Mouse (Mus musculus) intestine, embryonic 16.5 days (tissue): ENCODE data around the gene I0C0044D17Rik. TPM values are rescaled to one million over a fixed set of nuclear protein-coding genes. Genes with fewer than 3 reads are reported as not detected.
"Not testable (repeated sequence)": the region's sequence is repeated elsewhere in the genome, so short reads cannot be mapped to it uniquely, and the experiment has no call there.

Source experiments
- ATAC-seq: fragments of 200-750 bp; cut with Nextera tagmentation; 2 replicates; pipeline ENCODE4 v1.8.0; 2017; ENCODE audit warnings: moderate TSS enrichment, moderate library complexity
- H3K27ac ChIP-seq: fragments of 300-500 bp; sonication (generic); 2 replicates; pipeline ENCODE4 v1.5.1; 2014; ENCODE audit warnings: mild to moderate bottlenecking, low read length
- H3K27me3 ChIP-seq: fragments of 300-500 bp; sonication (generic); replicated peaks from 2 replicates; pipeline ENCODE4 v1.6.1; 2014; ENCODE audit warnings: low read length, control low read depth, mixed read lengths; ENCODE audit not compliant: control insufficient read depth, insufficient read depth
- H3K36me3 ChIP-seq: fragments of 300-500 bp; sonication (generic); 2 replicates; pipeline ENCODE4 v1.6.1; 2014; ENCODE audit warnings: low read length, control low read depth; ENCODE audit not compliant: control insufficient read depth, insufficient read depth
- H3K4me1 ChIP-seq: fragments of 300-500 bp; sonication (generic); 2 replicates; pipeline ENCODE4 v1.6.1; 2014; ENCODE audit warnings: low read length, control low read depth, mixed read lengths; ENCODE audit not compliant: control insufficient read depth, insufficient read depth
- H3K4me2 ChIP-seq: fragments of 300-500 bp; sonication (generic); 2 replicates; pipeline ENCODE4 v1.6.1; 2014; ENCODE audit warnings: low read depth, low read length, control low read depth
- H3K4me3 ChIP-seq: fragments of 300-500 bp; sonication (generic); 2 replicates; pipeline ENCODE4 v1.5.1; 2014; ENCODE audit warnings: mild to moderate bottlenecking, low read length
- H3K9ac ChIP-seq: fragments of 300-500 bp; sonication (generic); 2 replicates; pipeline ENCODE4 v1.6.1; 2014; ENCODE audit warnings: low read depth, low read length
- H3K9me3 ChIP-seq: fragments of 300-500 bp; sonication (generic); 2 replicates; pipeline ENCODE4 v1.6.1; 2016; ENCODE audit warnings: low read length, control low read depth; ENCODE audit not compliant: control insufficient read depth
- whole genome bisulfite sequencing: fragments of 180-500 bp; shearing (Covaris S2); extraction: QIAGEN DNeasy Blood & Tissue Kit; methylation state at CpG from one replicate; pipeline ENCODE4 v1.1.7; 2014; 5-methylcytosine and 5-hydroxymethylcytosine counted together
- polyA plus RNA-seq: library from polyadenylated mRNA; unstranded; fragments of >200 nt; fragmentation: Nextera tagmentation; extraction: Ambion mirVana; gene quantifications from 2 replicates; pipeline ENCODE4 v1.2.1, GENCODE M21; 2015

I0C0044D17Rik gene
- not detected in 2 replicates for polyA plus RNA-seq

DNA sequence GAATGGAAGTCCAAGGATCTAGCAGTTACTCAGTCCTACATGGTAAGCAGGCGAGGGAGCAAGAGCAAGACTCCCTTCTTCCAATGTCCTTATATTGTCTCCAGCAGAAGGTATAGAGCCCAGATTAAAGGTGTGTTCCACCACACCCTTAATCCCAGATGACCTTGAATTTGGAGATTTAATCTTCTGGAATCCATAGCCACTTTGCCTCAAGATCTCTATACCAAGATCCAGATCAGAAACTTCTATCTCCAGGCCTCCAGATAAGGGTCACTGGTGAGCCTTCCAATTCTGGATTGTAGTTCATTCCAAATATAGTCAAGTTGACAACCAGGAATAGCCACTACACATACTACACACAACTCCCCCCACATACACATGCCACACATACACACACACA lies at the start of gene I0C0044D17Rik:
TSS of gene I0C0044D17Rik (minus strand) at position 101 of the 400 bp plus-strand sequence.
- not testable (repeated sequence) for H3K36me3 ChIP-seq, H3K4me3 ChIP-seq, H3K9ac ChIP-seq, ATAC-seq, H3K9me3 ChIP-seq, H3K4me1 ChIP-seq, H3K4me2 ChIP-seq, H3K27ac ChIP-seq, H3K27me3 ChIP-seq
- 93% methylated on average over 1 of the region's 1 CpGs for WGBS

DNA sequence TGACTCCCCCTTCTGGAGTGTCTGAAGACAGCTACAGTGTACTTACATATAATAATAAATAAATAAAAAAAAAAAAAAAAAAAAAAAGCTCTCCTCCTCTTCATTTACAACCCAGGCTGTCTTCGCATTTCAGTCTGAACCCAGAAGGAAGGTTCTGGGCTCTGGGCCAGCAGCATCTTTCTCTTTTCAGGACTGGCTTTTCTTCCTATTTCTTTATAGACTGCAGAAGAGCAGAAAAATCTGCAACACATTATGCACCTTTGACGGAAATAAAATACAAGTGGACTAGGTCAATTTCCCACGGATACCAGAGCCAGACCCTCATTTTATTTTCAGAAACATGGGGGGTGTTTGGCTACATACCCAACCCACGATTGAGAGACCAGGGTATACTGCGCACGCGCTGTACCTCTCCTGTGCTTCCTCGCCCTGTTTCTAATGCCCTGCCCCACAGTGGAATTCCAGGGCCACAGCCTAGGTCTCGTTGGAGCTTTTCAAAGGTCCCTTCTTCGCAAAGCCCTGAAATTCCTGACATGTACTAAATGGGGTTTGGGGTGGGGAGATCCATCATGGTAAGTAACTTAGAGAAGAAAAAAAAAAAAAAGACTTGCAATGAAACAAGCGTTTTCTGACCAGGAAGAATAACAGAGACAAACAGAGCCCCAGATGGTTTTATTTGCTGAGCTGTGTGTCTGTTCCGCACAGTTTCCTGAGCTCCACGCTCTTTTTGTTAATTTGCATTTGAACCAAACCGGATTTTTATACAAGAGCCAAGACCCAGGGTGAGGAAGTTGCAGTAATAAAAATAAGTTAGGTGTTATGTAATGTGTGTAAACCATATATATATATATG lies 42.0 kb upstream of the I0C0044D17Rik start:
- 67% methylated on average over 14 of the region's 14 CpGs for WGBS
- H3K36me3 ChIP-seq = no peaks in the 10 kb centered on the region
- H3K9me3 ChIP-seq = no peaks in the 10 kb centered on the region
- H3K27me3 ChIP-seq = no peaks in the 10 kb centered on the region
- H3K27ac ChIP-seq = no peak overlapping the region
- no peak overlapping the region for H3K4me3 ChIP-seq
- no peak overlapping the region for H3K4me2 ChIP-seq
- H3K4me1 ChIP-seq = 0 out of 2 replicates have a peak, but pooled peaks cover 4% of the 10 kb centered on the region
- H3K9ac ChIP-seq = no peak overlapping the region
- no peak for ATAC-seq

DNA sequence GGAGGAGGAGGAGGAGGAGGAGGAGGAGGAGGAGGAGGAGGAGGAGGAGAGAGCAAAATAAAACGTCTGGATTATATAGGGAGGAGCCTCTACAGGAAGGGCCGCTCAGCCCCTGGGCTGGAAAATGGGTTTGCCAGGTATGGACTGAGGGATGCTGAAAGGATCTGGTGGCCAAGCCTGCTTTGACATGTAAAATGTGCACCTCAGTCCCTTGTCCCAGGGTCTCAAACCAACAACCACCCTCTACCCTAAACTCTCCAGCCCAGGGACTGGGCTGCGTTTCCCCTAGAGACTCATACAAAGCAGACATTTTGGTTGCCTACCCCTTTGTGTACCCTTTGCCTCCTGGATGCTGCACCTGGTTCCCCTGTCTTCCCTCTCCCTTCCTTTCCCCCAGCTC lies 40.9 kb upstream of the I0C0044D17Rik start:
- H3K4me2 ChIP-seq = no peak overlapping the region
- H3K36me3 ChIP-seq = no peaks in the 10 kb centered on the region
- no peak overlapping the region for H3K4me3 ChIP-seq
- no peak overlapping the region for H3K9ac ChIP-seq
- H3K9me3 ChIP-seq = peaks cover 6% of the 10 kb centered on the region; the same call in 1 of the 2 replicates
- WGBS = 88% methylated on average over 3 of the region's 3 CpGs
- no peak overlapping the region for H3K27ac ChIP-seq
- 0 out of 2 replicates have a peak, but pooled peaks cover 4% of the 10 kb centered on the region for H3K4me1 ChIP-seq
- ATAC-seq = no peak
- H3K27me3 ChIP-seq = no peaks in the 10 kb centered on the region

DNA sequence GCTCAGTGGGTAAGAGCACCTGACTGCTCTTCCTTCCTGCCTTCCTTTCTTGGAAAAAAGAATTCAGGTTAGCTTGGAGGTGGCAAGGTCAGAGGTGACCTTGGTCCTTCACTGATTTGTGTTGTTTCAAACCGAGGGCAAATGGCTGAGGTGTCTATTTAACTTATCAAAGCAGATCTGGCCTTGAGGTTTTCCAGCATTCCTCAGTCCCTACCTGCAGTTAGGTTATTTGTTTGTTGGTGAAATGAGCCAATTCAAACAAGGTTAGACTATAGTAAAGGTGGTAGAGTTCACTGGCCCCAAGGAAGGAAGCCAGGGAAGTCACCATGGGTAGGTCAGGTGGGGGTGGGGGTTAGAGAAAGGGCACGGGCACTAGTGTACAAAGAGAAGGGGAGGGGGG lies 40.5 kb upstream of the I0C0044D17Rik start:
- Histone ChIP-seq H3K36me3 (no peaks in the 10 kb centered on the region), H3K4me1 (0 out of 2 replicates have a peak, but pooled peaks cover 4% of the 10 kb centered on the region), H3K9me3 (peaks cover 6% of the 10 kb centered on the region; the same call in 1 of the 2 replicates), H3K9ac (no peak overlapping the region), H3K27me3 (no peaks in the 10 kb centered on the region), H3K4me3 (no peak overlapping the region), H3K4me2 (no peak overlapping the region), H3K27ac (no peak overlapping the region)
- WGBS = 39% methylated on average over 1 of the region's 2 CpGs
- ATAC-seq = no peak

DNA sequence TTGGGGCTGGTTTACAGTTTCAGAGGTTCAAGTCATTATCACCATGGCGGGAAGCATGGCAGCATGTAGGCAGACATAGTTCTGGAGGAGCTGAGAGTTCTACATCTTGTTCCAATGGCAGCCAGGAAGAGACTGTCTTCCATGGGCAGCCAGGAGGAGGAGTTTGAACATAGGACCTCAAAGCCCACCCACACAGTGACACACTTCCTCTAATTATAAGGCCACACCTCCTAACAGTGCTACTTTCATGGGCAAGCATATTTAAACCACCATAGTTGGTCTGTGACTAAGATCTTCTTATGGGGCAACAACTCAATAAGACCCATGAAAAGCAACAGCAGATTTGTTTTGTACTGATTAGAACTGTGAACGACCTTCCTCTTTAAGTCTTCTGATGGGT lies 39.8 kb upstream of the I0C0044D17Rik start:
- 86% methylated on average over 2 of the region's 2 CpGs for WGBS

DNA sequence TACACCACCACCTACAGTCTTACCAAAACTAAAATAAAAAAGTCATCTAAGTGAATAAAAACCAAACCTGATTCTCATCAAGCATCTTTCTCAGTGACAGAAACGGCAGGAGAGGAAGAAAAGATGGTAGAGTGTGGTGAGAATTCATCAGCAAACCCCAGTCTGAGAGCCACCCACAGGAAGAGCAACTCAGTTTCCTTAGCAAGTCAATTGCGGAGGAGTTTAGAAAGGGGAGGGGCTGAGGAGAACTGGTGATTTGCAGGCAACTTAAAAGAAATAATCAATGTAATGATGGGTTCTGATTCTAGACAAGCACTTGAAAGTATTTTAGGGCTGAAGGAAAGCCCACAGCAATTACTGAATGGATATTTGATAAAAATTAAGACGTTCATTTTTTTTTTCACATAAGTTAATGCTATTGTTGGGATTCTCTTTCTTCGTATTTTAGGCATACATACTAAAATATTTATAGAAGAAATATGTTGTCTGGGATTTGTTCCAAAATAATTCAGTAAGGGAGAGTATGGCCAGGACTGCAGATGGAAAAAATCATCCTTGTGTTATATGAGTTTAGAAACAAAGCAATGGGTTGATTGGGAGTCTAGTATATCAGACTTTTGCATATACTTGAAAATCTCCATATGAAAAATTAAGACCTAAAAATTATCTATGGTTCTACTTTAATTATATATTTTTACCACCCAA lies 34.7 kb upstream of the I0C0044D17Rik start:
- Histone ChIP-seq H3K4me2 (no peak overlapping the region), H3K9me3 (peaks cover 6% of the 10 kb centered on the region; the same call in 1 of the 2 replicates), H3K4me1 (peaks cover 10% of the 10 kb centered on the region; the same call in 1 of the 2 replicates), H3K9ac (no peak overlapping the region), H3K27ac (no peak overlapping the region), H3K27me3 (no peaks in the 10 kb centered on the region), H3K36me3 (no peaks in the 10 kb centered on the region), H3K4me3 (no peak overlapping the region)
- WGBS = 55% methylated on average over 4 of the region's 4 CpGs
- ATAC-seq = no peak; the same call in 1 of the 2 replicates

More for the DNA sequence above, 39.8 kb upstream of the I0C0044D17Rik start:
- H3K4me2 ChIP-seq = no peak overlapping the region
- H3K4me3 ChIP-seq = no peak overlapping the region
- no peak overlapping the region for H3K9ac ChIP-seq
- H3K4me1 ChIP-seq = 0 out of 2 replicates have a peak, but pooled peaks cover 4% of the 10 kb centered on the region
- no peaks in the 10 kb centered on the region for H3K27me3 ChIP-seq
- H3K9me3 ChIP-seq = peaks cover 6% of the 10 kb centered on the region; the same call in 1 of the 2 replicates
- ATAC-seq = no peak
- no peaks in the 10 kb centered on the region for H3K36me3 ChIP-seq
- H3K27ac ChIP-seq = no peak overlapping the region

DNA sequence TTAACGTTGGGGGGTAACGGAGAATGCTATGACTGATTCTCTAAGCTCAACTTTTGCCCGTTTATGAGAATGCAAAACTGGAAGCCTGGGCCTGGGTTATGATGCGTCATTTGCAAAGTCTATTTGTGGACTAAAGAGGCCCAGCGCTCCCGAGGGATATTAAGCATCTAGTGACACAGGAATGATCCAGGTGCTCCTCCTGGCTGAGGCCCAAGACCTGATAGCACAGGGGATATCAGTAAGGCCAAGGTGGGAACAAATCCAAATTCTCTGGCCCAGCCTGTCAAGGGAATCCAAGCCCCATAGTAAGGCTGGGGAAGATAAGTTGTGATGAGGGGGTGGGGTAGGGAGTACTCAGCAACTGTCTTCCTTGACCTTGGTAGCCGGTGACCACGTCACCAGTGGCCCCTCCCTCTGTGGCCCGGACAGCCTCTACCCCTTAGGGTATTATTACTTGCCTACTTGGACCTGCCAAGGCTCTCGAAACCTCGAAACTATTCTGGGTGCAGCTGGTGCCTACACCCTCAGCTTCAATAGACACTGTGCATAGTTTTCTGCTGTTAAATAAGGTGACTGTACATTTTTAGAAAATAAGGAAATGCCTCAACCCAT lies 33.5 kb upstream of the I0C0044D17Rik start:
- Histone ChIP-seq H3K9me3 (peaks cover 6% of the 10 kb centered on the region; the same call in 1 of the 2 replicates), H3K36me3 (no peaks in the 10 kb centered on the region), H3K4me3 (no peak overlapping the region), H3K27ac (no peak overlapping the region), H3K4me1 (peaks cover 10% of the 10 kb centered on the region; the same call in 1 of the 2 replicates), H3K9ac (no peak overlapping the region), H3K27me3 (no peaks in the 10 kb centered on the region), H3K4me2 (no peak overlapping the region)
- peak; percentile 61 for ATAC-seq
- WGBS = 63% methylated on average over 11 of the region's 11 CpGs

DNA sequence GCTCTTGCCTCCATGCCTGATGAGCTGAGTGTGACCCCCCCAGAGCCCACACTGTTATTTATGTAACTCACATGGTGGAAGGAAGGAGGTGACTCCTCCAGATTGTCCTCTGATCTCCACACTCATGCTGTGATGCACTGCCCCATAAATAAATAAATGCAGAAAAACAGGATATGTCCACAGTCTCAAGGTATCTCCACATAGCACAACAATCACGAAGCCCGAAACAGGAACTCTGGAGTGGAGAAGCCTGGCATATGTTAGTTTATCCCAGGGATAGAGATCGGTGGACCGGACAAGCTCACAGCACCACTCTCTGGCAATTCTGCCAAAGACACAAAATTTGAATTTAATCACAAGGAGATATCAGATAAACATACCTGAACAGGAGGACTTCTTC lies 30.3 kb upstream of the I0C0044D17Rik start:
- H3K4me2 ChIP-seq = no peak overlapping the region
- no peaks in the 10 kb centered on the region for H3K36me3 ChIP-seq
- no peak for ATAC-seq
- H3K27ac ChIP-seq = no peak overlapping the region
- H3K4me1 ChIP-seq = peaks cover 8% of the 10 kb centered on the region; the same call in 1 of the 2 replicates
- H3K27me3 ChIP-seq = no peaks in the 10 kb centered on the region
- H3K9ac ChIP-seq = no peak overlapping the region
- H3K9me3 ChIP-seq = no peaks in the 10 kb centered on the region
- WGBS = 86% methylated on average over 4 of the region's 4 CpGs
- no peak overlapping the region for H3K4me3 ChIP-seq

DNA sequence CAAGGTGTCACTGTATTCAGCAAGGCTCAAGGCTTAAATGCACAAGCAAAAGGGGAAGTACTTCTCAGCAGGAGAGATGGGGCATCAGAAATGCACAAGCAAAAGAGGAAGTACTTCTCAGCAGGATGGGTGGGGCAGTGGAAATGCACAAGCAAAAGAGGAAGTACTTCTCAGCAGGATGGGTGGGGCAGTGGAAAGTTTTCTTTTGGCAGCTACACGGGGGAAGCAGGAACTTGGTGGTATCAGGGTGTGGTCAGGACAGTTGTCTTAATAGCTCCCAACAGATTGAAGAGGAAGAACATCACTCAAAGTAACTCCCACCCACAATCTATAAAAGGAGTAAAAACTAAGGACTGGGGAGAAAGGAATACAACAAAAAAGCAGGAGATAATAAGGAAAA lies 26.8 kb upstream of the I0C0044D17Rik start:
- not testable (repeated sequence) for H3K4me2 ChIP-seq, H3K4me1 ChIP-seq, H3K27ac ChIP-seq, ATAC-seq, H3K4me3 ChIP-seq, H3K9ac ChIP-seq, H3K9me3 ChIP-seq, H3K27me3 ChIP-seq, H3K36me3 ChIP-seq
- 76% methylated on average over 1 of the region's 1 CpGs for WGBS
